Mouse (Mus musculus) cerebellum, adult 9-11 months (tissue): ENCODE measurements around the gene Gna13.

Experiments used
- DNase-seq: peaks from one replicate; pipeline ENCODE4 v3.0.0; 2022

Gna13 gene

GRCm38 (mm10) chr11:109425392-109426271, 63.0 kb downstream of the Gna13 start, which contains the start of gene Amz2:
Gene Amz2 (plus strand): TSS chr11:109425946.
- peak; percentile 99 for DNase-seq

GRCm38 (mm10) chr11:109426272-109426586, 63.6 kb downstream of the Gna13 start:
- DNase-seq = no peak

GRCm38 (mm10) chr11:109427353-109427752, 64.7 kb downstream of the Gna13 start:
- no peak for DNase-seq

- DNase-seq = no peak
Observed at GRCm38 (mm10) chr11:109434233-109434798, 71.7 kb downstream of the Gna13 start.

- no peak for DNase-seq
Observed at GRCm38 (mm10) chr11:109436889-109437288, 74.3 kb downstream of the Gna13 start.

- no peak for DNase-seq
Observed at GRCm38 (mm10) chr11:109439209-109439608, 76.6 kb downstream of the Gna13 start.

GRCm38 (mm10) chr11:109439829-109440340, 77.3 kb downstream of the Gna13 start:
- DNase-seq = peak; percentile 72

- no peak for DNase-seq
Observed at GRCm38 (mm10) chr11:109440641-109441040, 78.0 kb downstream of the Gna13 start.

- DNase-seq = no peak
Observed at GRCm38 (mm10) chr11:109441119-109441518, 78.5 kb downstream of the Gna13 start.

- DNase-seq = no peak
Observed at GRCm38 (mm10) chr11:109442166-109442730, 79.6 kb downstream of the Gna13 start.

- no peak for DNase-seq
Observed at GRCm38 (mm10) chr11:109443468-109444263, 81.0 kb downstream of the Gna13 start.

- DNase-seq = no peak
Observed at GRCm38 (mm10) chr11:109444600-109444999, 82.0 kb downstream of the Gna13 start.

GRCm38 (mm10) chr11:109445438-109446035, 82.9 kb downstream of the Gna13 start:
- no peak for DNase-seq
